Mouse (Mus musculus): ENCODE measurements around the gene Ddx52. TPM values are rescaled to one million over a fixed set of nuclear protein-coding genes. Genes with fewer than 3 reads are reported as not detected.

Gene Ddx52
- 12.3 and 13.0 TPM in 2 replicates for polyA plus RNA-seq (2015; fragmentation: Nextera tagmentation; extraction: Ambion mirVana)

GRCm38 (mm10) chr11:83941950-83942840 lies at the start of gene Ddx52:
Gene Ddx52 (plus strand): TSS chr11:83942062.
- Histone ChIP-seq H3K27me3 (peaks cover 5% of the 10 kb centered on the region; the same call in 1 of the 2 replicates), H3K36me3 (replicated peaks) (peaks cover 38% of the 10 kb centered on the region), H3K4me3 (replicated peaks) (peak within 1 kb of the TSS; percentile 85), H3K27ac (replicated peaks) (peak within 1 kb of the TSS; percentile 77), H3K4me1 (replicated peaks) (peaks cover 16% of the 10 kb centered on the region), H3K4me2 (peak within 1 kb of the TSS; percentile 73), H3K9me3 (replicated peaks) (no peaks in the 10 kb centered on the region), H3K9ac (peak within 1 kb of the TSS; percentile 79)
- under 1% methylated on average over 49 of the region's 49 CpGs for WGBS (ENCODE audit: insufficient replicate concordance)
- peak; percentile 91 for ATAC-seq (ENCODE audit: insufficient read depth)

DNA sequence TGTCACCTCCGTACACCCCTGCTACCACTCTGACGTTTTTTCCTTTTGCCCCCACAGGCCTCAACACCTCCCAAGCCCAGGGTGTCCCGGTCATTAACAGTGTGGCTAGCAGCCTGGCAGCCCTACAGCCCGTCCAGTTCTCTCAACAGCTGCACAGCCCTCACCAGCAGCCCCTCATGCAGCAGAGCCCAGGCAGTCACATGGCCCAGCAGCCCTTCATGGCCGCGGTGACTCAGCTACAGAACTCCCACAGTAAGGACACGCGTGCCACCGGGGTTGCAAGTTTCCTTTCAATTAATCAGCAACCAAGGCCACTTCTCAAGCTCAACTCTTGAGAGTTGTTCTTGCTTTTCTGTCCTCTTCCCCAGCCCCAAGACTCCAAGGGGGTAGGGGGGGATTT lies 48.5 kb upstream of the Ddx52 start:
- no peak overlapping the region for H3K4me3 ChIP-seq (replicated peaks)
- H3K27me3 ChIP-seq, result no peaks in the 10 kb centered on the region
- WGBS (ENCODE audit: insufficient replicate concordance), result 62% methylated on average over 9 of the region's 9 CpGs
- no peaks in the 10 kb centered on the region for H3K9me3 ChIP-seq (replicated peaks)
- H3K4me2 ChIP-seq, result no peak overlapping the region
- 0 out of 2 replicates have a peak, but pooled peaks cover 5% of the 10 kb centered on the region for H3K36me3 ChIP-seq (replicated peaks)
- no peak for ATAC-seq (ENCODE audit: insufficient read depth)
- H3K4me1 ChIP-seq (replicated peaks), result peaks cover 4% of the 10 kb centered on the region; the same call in 1 of the 2 replicates
- H3K27ac ChIP-seq (replicated peaks), result no peak overlapping the region
- H3K9ac ChIP-seq, result no peak overlapping the region

DNA sequence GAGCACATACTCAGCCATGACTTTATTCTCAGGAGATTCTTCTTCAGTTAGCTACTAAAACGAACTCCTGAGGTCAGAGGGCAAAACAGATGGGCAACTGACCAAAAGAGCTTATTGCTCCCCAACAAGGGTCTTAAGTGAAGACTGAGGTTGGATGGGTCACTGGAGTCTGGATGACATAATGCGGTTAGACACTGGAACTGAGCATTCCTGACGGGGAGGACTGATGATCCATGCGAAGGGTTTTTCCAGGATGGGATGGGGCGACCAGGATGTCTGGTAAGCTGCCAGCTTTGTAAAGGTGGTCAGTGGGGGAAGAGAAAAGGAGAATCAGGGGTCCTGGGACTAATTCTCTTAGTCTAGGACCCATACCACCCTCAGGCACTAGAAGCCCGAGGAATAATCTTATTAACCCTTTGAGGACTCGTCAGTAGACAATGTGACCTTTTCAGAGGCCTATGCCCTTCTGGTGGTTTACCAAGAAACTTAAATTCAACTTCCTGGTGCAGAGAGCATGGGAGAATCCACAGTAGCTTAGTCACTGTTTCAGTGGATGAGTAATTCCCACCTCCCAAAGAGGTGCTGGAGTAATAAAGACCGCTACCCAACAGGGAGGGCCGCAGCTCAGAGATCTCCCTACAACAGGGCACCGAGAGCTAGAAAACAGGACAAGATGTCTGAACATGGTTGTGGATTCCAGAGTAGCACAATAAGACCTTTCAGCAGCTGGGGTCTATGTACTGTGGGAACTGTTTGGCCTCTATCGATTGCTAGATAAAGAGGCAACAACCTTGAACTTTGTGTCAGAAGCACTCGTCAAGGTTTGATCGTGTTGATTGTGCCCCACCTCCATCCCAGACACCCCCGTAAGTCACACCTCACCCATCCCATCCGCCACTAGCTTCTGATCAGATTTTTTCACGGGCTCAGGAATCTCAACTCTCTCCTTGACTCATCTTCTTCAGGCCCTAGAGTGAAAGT lies 45.1 kb upstream of the Ddx52 start:
- Histone ChIP-seq H3K4me3 (replicated peaks) (no peak overlapping the region), H3K4me2 (no peak overlapping the region), H3K9ac (no peak overlapping the region), H3K27ac (replicated peaks) (no peak overlapping the region), H3K27me3 (no peaks in the 10 kb centered on the region), H3K9me3 (replicated peaks) (no peaks in the 10 kb centered on the region), H3K36me3 (replicated peaks) (0 out of 2 replicates have a peak, but pooled peaks cover 5% of the 10 kb centered on the region), H3K4me1 (replicated peaks) (peaks cover 4% of the 10 kb centered on the region; the same call in 1 of the 2 replicates)
- 62% methylated on average over 16 of the region's 16 CpGs for WGBS (ENCODE audit: insufficient replicate concordance)
- ATAC-seq (ENCODE audit: insufficient read depth), result peak; percentile 31; the same call in 1 of the 2 replicates

- no peak for ATAC-seq (ENCODE audit: insufficient read depth)
- WGBS (ENCODE audit: insufficient replicate concordance), result 42% methylated on average over 7 of the region's 7 CpGs
- Histone ChIP-seq H3K27ac (replicated peaks) (no peak overlapping the region), H3K9me3 (replicated peaks) (no peaks in the 10 kb centered on the region), H3K4me1 (replicated peaks) (peaks cover 4% of the 10 kb centered on the region; the same call in 1 of the 2 replicates), H3K36me3 (replicated peaks) (0 out of 2 replicates have a peak, but pooled peaks cover 5% of the 10 kb centered on the region), H3K9ac (no peak overlapping the region), H3K4me2 (no peak overlapping the region), H3K27me3 (no peaks in the 10 kb centered on the region), H3K4me3 (replicated peaks) (no peak overlapping the region)
Observed at GRCm38 (mm10) chr11:83897569-83897968, 44.3 kb upstream of the Ddx52 start.

- 57% methylated on average over 3 of the region's 3 CpGs for WGBS (ENCODE audit: insufficient replicate concordance)
- H3K9me3 ChIP-seq (replicated peaks), result no peaks in the 10 kb centered on the region
Observed at GRCm38 (mm10) chr11:83902812-83903211, 39.0 kb upstream of the Ddx52 start.

GRCm38 (mm10) chr11:83905756-83906155 lies 36.1 kb upstream of the Ddx52 start:
- H3K4me3 ChIP-seq (replicated peaks), result no peak overlapping the region
- H3K9me3 ChIP-seq (replicated peaks), result no peaks in the 10 kb centered on the region
- H3K4me2 ChIP-seq, result no peak overlapping the region
- H3K27ac ChIP-seq (replicated peaks), result no peak overlapping the region
- peaks cover 15% of the 10 kb centered on the region; the same call in 1 of the 2 replicates for H3K4me1 ChIP-seq (replicated peaks)
- no peaks in the 10 kb centered on the region for H3K36me3 ChIP-seq (replicated peaks)
- no peaks in the 10 kb centered on the region for H3K27me3 ChIP-seq
- 54% methylated on average over 5 of the region's 5 CpGs for WGBS (ENCODE audit: insufficient replicate concordance)
- ATAC-seq (ENCODE audit: insufficient read depth), result no peak
- H3K9ac ChIP-seq, result no peak overlapping the region

More at GRCm38 (mm10) chr11:83902812-83903211, 39.0 kb upstream of the Ddx52 start:
- no peak for ATAC-seq (ENCODE audit: insufficient read depth)
- no peak overlapping the region for H3K27ac ChIP-seq (replicated peaks)
- H3K36me3 ChIP-seq (replicated peaks), result no peaks in the 10 kb centered on the region
- H3K9ac ChIP-seq, result no peak overlapping the region
- H3K27me3 ChIP-seq, result no peaks in the 10 kb centered on the region
- no peak overlapping the region for H3K4me3 ChIP-seq (replicated peaks)
- peaks cover 8% of the 10 kb centered on the region; the same call in 1 of the 2 replicates for H3K4me1 ChIP-seq (replicated peaks)
- no peak overlapping the region for H3K4me2 ChIP-seq

GRCm38 (mm10) chr11:83908376-83908775 lies 33.5 kb upstream of the Ddx52 start:
- Histone ChIP-seq H3K4me3 (replicated peaks) (no peak overlapping the region), H3K36me3 (replicated peaks) (no peaks in the 10 kb centered on the region), H3K27ac (replicated peaks) (no peak overlapping the region), H3K27me3 (no peaks in the 10 kb centered on the region), H3K9me3 (replicated peaks) (no peaks in the 10 kb centered on the region), H3K4me1 (replicated peaks) (peaks cover 15% of the 10 kb centered on the region; the same call in 1 of the 2 replicates), H3K4me2 (0 out of 2 replicates have a peak overlapping the region, but pooled peaks have one; percentile 23), H3K9ac (no peak overlapping the region)
- WGBS (ENCODE audit: insufficient replicate concordance), result 38% methylated on average over 7 of the region's 7 CpGs
- peak; percentile 44; the same call in 1 of the 2 replicates for ATAC-seq (ENCODE audit: insufficient read depth)

- 22% methylated on average over 8 of the region's 8 CpGs for WGBS (ENCODE audit: insufficient replicate concordance)
- Histone ChIP-seq H3K9ac (no peak overlapping the region), H3K4me3 (replicated peaks) (no peak overlapping the region), H3K4me1 (replicated peaks) (peaks cover 12% of the 10 kb centered on the region), H3K27me3 (no peaks in the 10 kb centered on the region), H3K9me3 (replicated peaks) (no peaks in the 10 kb centered on the region), H3K36me3 (replicated peaks) (no peaks in the 10 kb centered on the region), H3K4me2 (no peak overlapping the region), H3K27ac (replicated peaks) (peak overlapping the region; percentile 53; the same call in 1 of the 2 replicates)
- ATAC-seq (ENCODE audit: insufficient read depth), result peak; percentile 42; the same call in 1 of the 2 replicates
Observed at GRCm38 (mm10) chr11:83913824-83914311, 28.0 kb upstream of the Ddx52 start.

GRCm38 (mm10) chr11:83914501-83914900 lies 27.4 kb upstream of the Ddx52 start:
- 49% methylated on average over 4 of the region's 4 CpGs for WGBS (ENCODE audit: insufficient replicate concordance)

DNA sequence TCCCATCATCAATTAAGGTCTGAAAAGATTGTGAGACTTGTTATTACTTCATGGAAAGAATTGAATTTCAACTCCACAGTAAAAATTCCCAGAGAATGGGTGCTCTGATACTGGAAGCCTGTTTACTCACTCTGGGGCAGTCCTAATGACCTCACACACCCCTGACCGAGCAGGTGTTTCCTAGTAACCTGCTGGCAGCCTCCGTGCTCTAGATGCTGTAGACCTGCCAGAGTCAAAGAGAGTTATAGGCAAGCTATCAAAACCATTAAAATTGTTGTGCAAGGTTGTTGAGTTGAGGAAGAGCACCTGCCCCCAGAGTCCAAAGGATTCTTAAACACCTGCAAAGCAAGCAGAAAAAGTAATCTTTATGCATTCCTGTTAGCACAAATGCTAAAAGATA lies 19.3 kb upstream of the Ddx52 start:
- Histone ChIP-seq H3K9ac (no peak overlapping the region), H3K27me3 (no peaks in the 10 kb centered on the region), H3K36me3 (replicated peaks) (no peaks in the 10 kb centered on the region), H3K4me1 (replicated peaks) (0 out of 2 replicates have a peak, but pooled peaks cover 3% of the 10 kb centered on the region), H3K27ac (replicated peaks) (no peak overlapping the region), H3K9me3 (replicated peaks) (no peaks in the 10 kb centered on the region), H3K4me2 (no peak overlapping the region), H3K4me3 (replicated peaks) (no peak overlapping the region)
- ATAC-seq (ENCODE audit: insufficient read depth), result no peak
- 59% methylated on average over 2 of the region's 2 CpGs for WGBS (ENCODE audit: insufficient replicate concordance)

More at GRCm38 (mm10) chr11:83914501-83914900, 27.4 kb upstream of the Ddx52 start:
- Histone ChIP-seq H3K9me3 (replicated peaks) (no peaks in the 10 kb centered on the region), H3K9ac (no peak overlapping the region), H3K4me1 (replicated peaks) (peaks cover 9% of the 10 kb centered on the region), H3K27me3 (no peaks in the 10 kb centered on the region), H3K27ac (replicated peaks) (peak overlapping the region; percentile 53; the same call in 1 of the 2 replicates), H3K4me2 (no peak overlapping the region), H3K4me3 (replicated peaks) (no peak overlapping the region), H3K36me3 (replicated peaks) (no peaks in the 10 kb centered on the region)
- no peak for ATAC-seq (ENCODE audit: insufficient read depth)
